Mouse (Mus musculus) MEL (cell line): ENCODE measurements around the gene Ces2f. TPM values are rescaled to one million over a fixed set of nuclear protein-coding genes. Genes with fewer than 3 reads are reported as not detected.

Source experiments
- DNase-seq: peaks from one replicate; pipeline ENCODE4 v3.0.0; 2011; ENCODE audit warnings: low read depth, low spot score
- H3K27ac ChIP-seq: 2 replicates; pipeline ENCODE4 v1.5.1; 2012; ENCODE audit warnings: low read depth, mild to moderate bottlenecking, control low read depth, low read length, moderate library complexity; ENCODE audit not compliant: control insufficient read depth
- H3K27me3 ChIP-seq, 2 experiments: fragments of 150-350 bp in 1 of 2; sonication (generic) in 1 of 2; 2 replicates each; pipeline ENCODE4 v1.6.1; 2012; ENCODE audit warnings: low read length in 2 of 2, mild to moderate bottlenecking in 2 of 2, improper control_type of control experiment in 1 of 2, moderate library complexity in 1 of 2; ENCODE audit not compliant: insufficient read depth in 2 of 2, control insufficient read depth in 1 of 2
- H3K36me3 ChIP-seq, 2 experiments: 2 replicates each; pipeline ENCODE4 v1.6.1; 2012 to 2014; ENCODE audit warnings: low read length in 2 of 2, improper control_type of control experiment in 1 of 2, inconsistent platforms in 1 of 2, mild to moderate bottlenecking in 1 of 2; ENCODE audit not compliant: insufficient read depth in 2 of 2, control insufficient read depth in 1 of 2
- H3K4me1 ChIP-seq, 2 experiments: fragments of 150-350 bp in 1 of 2; sonication (generic) in 1 of 2; 2 replicates each; pipeline ENCODE4 v1.6.1; 2012; ENCODE audit warnings: low read length in 2 of 2, improper control_type of control experiment in 1 of 2, mild to moderate bottlenecking in 1 of 2; ENCODE audit not compliant: insufficient read depth in 2 of 2, control insufficient read depth in 1 of 2
- H3K4me3 ChIP-seq, 2 experiments: fragments of 150-350 bp in 1 of 2; sonication (generic) in 1 of 2; 2 replicates each; pipeline ENCODE4 v1.5.1; 2012; ENCODE audit warnings: low read depth in 2 of 2, low read length in 2 of 2, mild to moderate bottlenecking in 2 of 2, moderate library complexity in 2 of 2, control low read depth in 1 of 2, improper control_type of control experiment in 1 of 2; ENCODE audit not compliant: control insufficient read depth in 1 of 2, insufficient read depth in 1 of 2
- H3K79me2 ChIP-seq: 2 replicates; pipeline ENCODE4 v1.6.1; 2012; ENCODE audit warnings: mild to moderate bottlenecking, low read length, moderate library complexity; ENCODE audit not compliant: control insufficient read depth, poor library complexity, insufficient read depth
- H3K9ac ChIP-seq: 2 replicates; pipeline ENCODE4 v1.6.1; 2012; ENCODE audit warnings: low read depth, mild to moderate bottlenecking, control low read depth, low read length, moderate library complexity; ENCODE audit not compliant: control insufficient read depth, poor library complexity, severe bottlenecking
- H3K9me3 ChIP-seq: fragments of 150-350 bp; sonication (generic); replicated peaks from 2 replicates; pipeline ENCODE4 v1.6.1; 2012; ENCODE audit warnings: mild to moderate bottlenecking, low read length, improper control_type of control experiment, moderate library complexity; ENCODE audit not compliant: insufficient read depth
- CHD2 ChIP-seq: IDR thresholded peaks from 2 replicates; pipeline ENCODE4 v1.6.1; 2011; ENCODE audit warnings: low read length, improper control_type of control experiment
- CTCF ChIP-seq, 3 experiments: IDR thresholded peaks in 2 of 3; conservative IDR thresholded peaks in 1 of 3; 2 replicates each; pipeline ENCODE4 v1.5.1; 2011 to 2012; ENCODE audit warnings: low read length in 3 of 3, low read depth in 2 of 3, mild to moderate bottlenecking in 2 of 3, improper control_type of control experiment in 1 of 3, inconsistent platforms in 1 of 3, mixed read lengths in 1 of 3, moderate library complexity in 1 of 3; ENCODE audit not compliant: control insufficient read depth in 1 of 3, insufficient read depth in 1 of 3, poor library complexity in 1 of 3, severe bottlenecking in 1 of 3
- E2F4 ChIP-seq: IDR thresholded peaks from 2 replicates; pipeline ENCODE4 v1.6.1; 2011; ENCODE audit warnings: low read depth, low read length, improper control_type of control experiment, borderline replicate concordance
- EP300 ChIP-seq, 2 experiments: IDR thresholded peaks; 2 replicates each; pipeline ENCODE4 v1.6.1; 2011; ENCODE audit warnings: improper control_type of control experiment in 2 of 2, low read length in 2 of 2, low read depth in 1 of 2, mild to moderate bottlenecking in 1 of 2
- ETS1 ChIP-seq: IDR thresholded peaks from 2 replicates; pipeline ENCODE4 v1.6.1; 2012; ENCODE audit warnings: low read depth, mild to moderate bottlenecking, inconsistent platforms, low read length, improper control_type of control experiment, moderate library complexity
- HCFC1 ChIP-seq: IDR thresholded peaks from 2 replicates; pipeline ENCODE4 v1.6.1; 2012; ENCODE audit warnings: low read depth, mild to moderate bottlenecking, inconsistent platforms, low read length, improper control_type of control experiment, moderate library complexity
- JUND ChIP-seq: IDR thresholded peaks from 2 replicates; pipeline ENCODE4 v1.6.1; 2011; ENCODE audit warnings: low read depth, mild to moderate bottlenecking, improper control_type of control experiment, low read length
- MAFK ChIP-seq: IDR thresholded peaks from 2 replicates; pipeline ENCODE4 v1.6.1; 2011; ENCODE audit warnings: low read depth, mild to moderate bottlenecking, low read length, improper control_type of control experiment, borderline replicate concordance
- MAX ChIP-seq: IDR thresholded peaks from 2 replicates; pipeline ENCODE4 v1.6.1; 2011; ENCODE audit warnings: low read length, improper control_type of control experiment
- MEF2A ChIP-seq: IDR thresholded peaks from 2 replicates; pipeline ENCODE4 v1.6.1; 2014; ENCODE audit warnings: low read depth, mild to moderate bottlenecking, inconsistent platforms, low read length, improper control_type of control experiment; ENCODE audit not compliant: poor library complexity, insufficient replicate concordance, severe bottlenecking; ENCODE audit errors: extremely low read depth
- MXI1 ChIP-seq: IDR thresholded peaks from 2 replicates; pipeline ENCODE4 v1.6.1; 2011; ENCODE audit warnings: mild to moderate bottlenecking, low read depth, low read length, improper control_type of control experiment
- MYB ChIP-seq: IDR thresholded peaks from 2 replicates; pipeline ENCODE4 v1.6.1; 2011; ENCODE audit warnings: mild to moderate bottlenecking, low read depth, low read length, improper control_type of control experiment
- MYC ChIP-seq: IDR thresholded peaks from 2 replicates; pipeline ENCODE4 v1.6.1; 2011; ENCODE audit warnings: low read depth, mild to moderate bottlenecking, low read length, improper control_type of control experiment, moderate library complexity
- POLR2AphosphoS2 ChIP-seq: IDR thresholded peaks from 2 replicates; pipeline ENCODE4 v1.6.1; 2011; ENCODE audit warnings: low read length, improper control_type of control experiment
- POLR2AphosphoS5 ChIP-seq: IDR thresholded peaks from 2 replicates; pipeline ENCODE4 v1.6.1; 2012; ENCODE audit warnings: low read depth, borderline replicate concordance, mild to moderate bottlenecking, inconsistent platforms, low read length, moderate library complexity, mixed read lengths
- RCOR1 ChIP-seq: IDR thresholded peaks from 2 replicates; pipeline ENCODE4 v1.6.1; 2012; ENCODE audit warnings: low read depth, mild to moderate bottlenecking, inconsistent platforms, low read length, improper control_type of control experiment
- SMC3 ChIP-seq: IDR thresholded peaks from 2 replicates; pipeline ENCODE4 v1.6.1; 2011; ENCODE audit warnings: low read depth, low read length, improper control_type of control experiment
- TAL1 ChIP-seq: IDR thresholded peaks from 2 replicates; pipeline ENCODE4 v1.6.1; 2012; ENCODE audit warnings: mild to moderate bottlenecking, inconsistent platforms, low read length, moderate library complexity, mixed read lengths
- USF1 ChIP-seq: IDR thresholded peaks from 2 replicates; pipeline ENCODE4 v1.6.1; 2014; ENCODE audit warnings: low read depth, mild to moderate bottlenecking, inconsistent platforms, low read length, improper control_type of control experiment, moderate library complexity
- ZC3H11A ChIP-seq: IDR thresholded peaks from 2 replicates; pipeline ENCODE4 v1.6.1; 2012; ENCODE audit warnings: low read depth, mild to moderate bottlenecking, inconsistent platforms, low read length, improper control_type of control experiment
- ZKSCAN1 ChIP-seq: IDR thresholded peaks from 2 replicates; pipeline ENCODE4 v1.6.1; 2012; ENCODE audit warnings: low read depth, mild to moderate bottlenecking, inconsistent platforms, low read length, improper control_type of control experiment, moderate library complexity
- polyA plus RNA-seq, 2 experiments: library from polyadenylated mRNA; stranded (reverse) in 1 of 2; unstranded in 1 of 2; fragments of >175 nt in 1 of 2; fragments of >200 nt in 1 of 2; gene quantifications; 2 replicates each; pipeline versions ENCODE4 v1.2.1 to v1.2.4; 2012; ENCODE audit warnings: low replicate concordance in 2 of 2, low read depth in 1 of 2; ENCODE audit not compliant: insufficient read length in 2 of 2, insufficient read depth in 1 of 2, missing spikeins in 1 of 2
- total RNA-seq: library from RNA; depleted of rRNA; stranded (reverse); fragments of 300-350 nt; gene quantifications from 2 replicates; pipeline ENCODE4 v1.2.3, GENCODE M21; 2012

The Ces2f gene
- total and polyA plus RNA-seq, 3 experiments, result not detected

- no peak; the same call in 1 of the 2 replicates for TF ChIP-seq MXI1
- TF ChIP-seq CTCF (IDR thresholded peaks at IDR 0.05 in 2 of 3, conservative IDR thresholded peaks at IDR 0.05 in 1 of 3; ENCODE audit: control insufficient read depth in 1 of 3, insufficient read depth in 1 of 3, low read depth in 2 of 3, low read length in 3 of 3, poor library complexity in 1 of 3, severe bottlenecking in 1 of 3), result no peak
- no peak for TF ChIP-seq SMC3
- peak; percentile 77 for TF ChIP-seq POLR2AphosphoS2
- TF ChIP-seq TAL1, result peak; percentile 94
- TF ChIP-seq MAX, result peak; percentile 75
- TF ChIP-seq E2F4, result no peak
- peak; percentile 70; the same call in 1 of the 2 replicates for TF ChIP-seq JUND
- peak; percentile 82; the same call in 1 of the 2 replicates for TF ChIP-seq MYC
- TF ChIP-seq POLR2AphosphoS5, result no peak; the same call in 1 of the 2 replicates
- peak; percentile 100 for TF ChIP-seq EP300 (IDR thresholded peaks at IDR 0.05; ENCODE audit: low read depth in 1 of 2, low read length in 2 of 2)
Observed at GRCm38 (mm10) chr8:104962229-104962901, 15.2 kb downstream of the Ces2f start (continued).

- Histone ChIP-seq H3K4me3 (peak overlapping the region; percentile 57 to 65), H3K36me3 (peaks cover 26 to 41% of the 10 kb centered on the region in 2 experiments), H3K4me1 (peaks cover 8 to 34% of the 10 kb centered on the region in 2 experiments), H3K27ac (peak overlapping the region; percentile 86), H3K79me2 (peaks cover 26% of the 10 kb centered on the region), H3K27me3 (no peaks in the 10 kb centered on the region), H3K9ac (peak overlapping the region; percentile 71), H3K9me3 (no peaks in the 10 kb centered on the region)
- peak; percentile 40; the same call in 1 of the 2 replicates for TF ChIP-seq RCOR1
- peak; percentile 30; the same call in 1 of the 2 replicates for TF ChIP-seq ETS1
- peak; percentile 96 for TF ChIP-seq JUND
- TF ChIP-seq ZC3H11A, result no peak
- no peak for TF ChIP-seq MYB
- DNase-seq, result peak; percentile 47
Observed at GRCm38 (mm10) chr8:104963375-104963894, 16.3 kb downstream of the Ces2f start.

- Histone ChIP-seq H3K79me2 (no peaks in the 10 kb centered on the region), H3K4me1 (no peaks in the 10 kb centered on the region), H3K36me3 (no peaks in the 10 kb centered on the region)
- TF ChIP-seq ZC3H11A (no peak), E2F4 (no peak), USF1 (no peak), MYB (no peak), ZKSCAN1 (no peak), RCOR1 (no peak), SMC3 (no peak), MEF2A (no peak), TAL1 (no peak), CHD2 (no peak), MAFK (no peak), HCFC1 (no peak)
- TF ChIP-seq, all 39 proteins: peak for 0
- H3K9ac ChIP-seq, result no peak overlapping the region
- no peak overlapping the region for H3K27ac ChIP-seq
- no peaks in the 10 kb centered on the region for H3K9me3 ChIP-seq
- H3K27me3 ChIP-seq, result peaks cover 2 to 12% of the 10 kb centered on the region in 2 experiments
- no peak for DNase-seq
- H3K4me3 ChIP-seq, result no peak overlapping the region
Observed at GRCm38 (mm10) chr8:104984126-104984525, 37.0 kb downstream of the Ces2f start.
